Mouse (Mus musculus): ENCODE measurements around the gene Tbc1d13.
"Not testable (repeated sequence)": the region's sequence is repeated elsewhere in the genome, so short reads cannot be mapped to it uniquely, and the experiment has no call there.

Gene Tbc1d13

GRCm38 (mm10) chr2:30175897-30176296 is 42.4 kb downstream of the Tbc1d13 start:
- no peak for ATAC-seq (ENCODE audit: insufficient number of reproducible peaks, low FRiP score, low TSS enrichment)

GRCm38 (mm10) chr2:30176561-30176960 is 43.0 kb downstream of the Tbc1d13 start:
- ATAC-seq (ENCODE audit: insufficient number of reproducible peaks, low FRiP score, low TSS enrichment), result no peak

- ATAC-seq (ENCODE audit: insufficient number of reproducible peaks, low FRiP score, low TSS enrichment), result peak; percentile 97
Measured at GRCm38 (mm10) chr2:30177700-30178675, 44.4 kb downstream of the Tbc1d13 start, which contains the start of gene Spout1. Spout1 (minus strand) TSS chr2:30178459.

GRCm38 (mm10) chr2:30178711-30179110 is 45.2 kb downstream of the Tbc1d13 start:
- not testable (repeated sequence) for ATAC-seq (ENCODE audit: insufficient number of reproducible peaks, low FRiP score, low TSS enrichment)

- no peak for ATAC-seq (ENCODE audit: insufficient number of reproducible peaks, low FRiP score, low TSS enrichment)
Measured at GRCm38 (mm10) chr2:30182424-30182823, 48.9 kb downstream of the Tbc1d13 start.

- ATAC-seq (ENCODE audit: insufficient number of reproducible peaks, low FRiP score, low TSS enrichment), result no peak
Measured at GRCm38 (mm10) chr2:30183721-30184120, 50.2 kb downstream of the Tbc1d13 start.

- no peak for ATAC-seq (ENCODE audit: insufficient number of reproducible peaks, low FRiP score, low TSS enrichment)
Measured at GRCm38 (mm10) chr2:30185276-30185675, 51.7 kb downstream of the Tbc1d13 start.

GRCm38 (mm10) chr2:30185681-30186080 is 52.1 kb downstream of the Tbc1d13 start:
- no peak for ATAC-seq (ENCODE audit: insufficient number of reproducible peaks, low FRiP score, low TSS enrichment)

GRCm38 (mm10) chr2:30191790-30192580 is 58.4 kb downstream of the Tbc1d13 start:
- no peak for ATAC-seq (ENCODE audit: insufficient number of reproducible peaks, low FRiP score, low TSS enrichment)

- ATAC-seq (ENCODE audit: insufficient number of reproducible peaks, low FRiP score, low TSS enrichment), result no peak
Measured at GRCm38 (mm10) chr2:30194656-30195055, 61.1 kb downstream of the Tbc1d13 start.

- ATAC-seq (ENCODE audit: insufficient number of reproducible peaks, low FRiP score, low TSS enrichment), result no peak
Measured at GRCm38 (mm10) chr2:30198021-30198420, 64.5 kb downstream of the Tbc1d13 start.

- ATAC-seq (ENCODE audit: insufficient number of reproducible peaks, low FRiP score, low TSS enrichment), result no peak
Measured at GRCm38 (mm10) chr2:30199984-30200383, 66.4 kb downstream of the Tbc1d13 start.

- no peak for ATAC-seq (ENCODE audit: insufficient number of reproducible peaks, low FRiP score, low TSS enrichment)
Measured at GRCm38 (mm10) chr2:30200388-30200925, 66.9 kb downstream of the Tbc1d13 start.

Data from cerebellum, adult (tissue).